Mouse (Mus musculus) left cerebral cortex, postnatal 10 days (tissue): ENCODE measurements around the gene Cdk13. TPM values are rescaled to one million over a fixed set of nuclear protein-coding genes. Genes with fewer than 3 reads are reported as not detected.
A peak's percentile ranks its signal among the peaks of the same experiment; 100 is the strongest.

Experiments
- DNase-seq, 2 experiments: peaks; one replicate each; pipeline ENCODE4 v3.0.0; 2021 to 2022; ENCODE audit warnings: low spot score in 2 of 2, mixed read lengths in 1 of 2; ENCODE audit errors: extremely low spot score in 1 of 2
- intact Hi-C: fragments of 180-260 bp; cut with DNase I; formaldehyde crosslinking; loops from one replicate; pipeline ENCODE4 v1.15.1; 2025
- total RNA-seq, 2 experiments: library from RNA; stranded (reverse); gene quantifications; 2 replicates each; pipeline ENCODE4 v1.2.3; 2021

Cdk13 gene
- total RNA-seq, 2 experiments from 2014 or later = 51.2 to 56.1 TPM

- intact Hi-C loops = no loop called here
- DNase-seq = no peak
Observed at GRCm38 (mm10) chr13:17776303-17776702, 28.6 kb downstream of the Cdk13 start.

- DNase-seq = no peak
- intact Hi-C loops = no loop called here
Observed at GRCm38 (mm10) chr13:17775364-17775763, 29.5 kb downstream of the Cdk13 start.

- intact Hi-C loops = no loop called here
- DNase-seq = no peak
Observed at GRCm38 (mm10) chr13:17773112-17773511, 31.8 kb downstream of the Cdk13 start.

- intact Hi-C loops = no loop called here
- DNase-seq = peak in 1 of 2 experiments; percentile 21
Observed at GRCm38 (mm10) chr13:17772574-17772973, 32.3 kb downstream of the Cdk13 start.

GRCm38 (mm10) chr13:17762405-17762804, 42.5 kb downstream of the Cdk13 start:
- intact Hi-C loops = no loop called here
- no peak for DNase-seq

- no peak for DNase-seq
- intact Hi-C loops = no loop called here
Observed at GRCm38 (mm10) chr13:17754997-17755396, 49.9 kb downstream of the Cdk13 start.

- no peak for DNase-seq
- intact Hi-C loops = no loop called here
Observed at GRCm38 (mm10) chr13:17728798-17729197, 76.1 kb downstream of the Cdk13 start.

- intact Hi-C loops = no loop called here
Observed at GRCm38 (mm10) chr13:17727922-17728321, 77.0 kb downstream of the Cdk13 start.

GRCm38 (mm10) chr13:17717357-17717756, 87.5 kb downstream of the Cdk13 start:
- intact Hi-C loops = no loop called here

More at GRCm38 (mm10) chr13:17727922-17728321, 77.0 kb downstream of the Cdk13 start:
- DNase-seq = no peak

GRCm38 (mm10) chr13:17708784-17709311, 96.0 kb downstream of the Cdk13 start:
- intact Hi-C loops = no loop called here
- DNase-seq = no peak

More at GRCm38 (mm10) chr13:17717357-17717756, 87.5 kb downstream of the Cdk13 start:
- no peak for DNase-seq

GRCm38 (mm10) chr13:17705188-17705826, 99.6 kb downstream of the Cdk13 start:
- intact Hi-C loops = no loop called here
- DNase-seq = no peak

- DNase-seq = no peak
- intact Hi-C loops = no loop called here
Observed at GRCm38 (mm10) chr13:17702311-17702710, 102.6 kb downstream of the Cdk13 start.

- intact Hi-C loops = no loop called here
- no peak for DNase-seq
Observed at GRCm38 (mm10) chr13:17701322-17701721, 103.6 kb downstream of the Cdk13 start.

- intact Hi-C loops = no loop called here
- no peak for DNase-seq
Observed at GRCm38 (mm10) chr13:17700090-17700715, 104.7 kb downstream of the Cdk13 start.

- DNase-seq = no peak
- intact Hi-C loops = no loop called here
Observed at GRCm38 (mm10) chr13:17695898-17696580, 108.9 kb downstream of the Cdk13 start.

- DNase-seq = peak; percentile 99 to 100
- intact Hi-C loops = no loop called here
Observed at GRCm38 (mm10) chr13:17694911-17695699, 109.8 kb downstream of the Cdk13 start, which contains the start of the genes Mplkip and Sugct. Gene Mplkip, plus strand, starts transcription at chr13:17695192. Gene Sugct, minus strand, starts transcription at chr13:17695553.

GRCm38 (mm10) chr13:17694414-17694813, 110.5 kb downstream of the Cdk13 start:
- intact Hi-C loops = no loop called here
- no peak for DNase-seq

- intact Hi-C loops = no loop called here
- DNase-seq = no peak
Observed at GRCm38 (mm10) chr13:17693816-17694215, 111.1 kb downstream of the Cdk13 start.

- intact Hi-C loops = no loop called here
- no peak for DNase-seq
Observed at GRCm38 (mm10) chr13:17691436-17691835, 113.5 kb downstream of the Cdk13 start.
